Mouse (Mus musculus) heart, adult 18-20 months (tissue): ENCODE measurements around the gene Lypd6b. TPM values are rescaled to one million over a fixed set of nuclear protein-coding genes. Genes with fewer than 3 reads are reported as not detected.

Source experiments
- DNase-seq, 2 experiments: peaks; one replicate each; pipeline ENCODE4 v3.0.0; 2021 to 2022; ENCODE audit warnings: mixed read lengths in 1 of 2
- long read RNA-seq, 2 experiments: library from polyadenylated mRNA; stranded (forward); transcript quantifications; one replicate each; pipeline ENCODE4 v2.0.0; 2021
- total RNA-seq, 2 experiments: library from RNA; stranded (reverse); gene quantifications; 2 replicates each; pipeline ENCODE4 v1.2.3; 2021

The Lypd6b gene
- total RNA-seq, result under 1 TPM; 0.15 to 0.21 TPM
- long read RNA-seq, experiment 1, result 0 reads
- long read RNA-seq, experiment 2, result 0 reads

- no peak for DNase-seq
Observed at GRCm38 (mm10) chr2:49787376-49788050, at the start of gene Lypd6b. Gene Lypd6b (plus strand): TSS chr2:49787688.

GRCm38 (mm10) chr2:49739046-49739445, 48.4 kb upstream of the Lypd6b start:
- peak; percentile 30 to 41 for DNase-seq

GRCm38 (mm10) chr2:49741026-49741425, 46.5 kb upstream of the Lypd6b start:
- no peak for DNase-seq

- no peak for DNase-seq
Observed at GRCm38 (mm10) chr2:49741895-49742734, 45.4 kb upstream of the Lypd6b start.

- no peak for DNase-seq
Observed at GRCm38 (mm10) chr2:49742919-49743318, 44.6 kb upstream of the Lypd6b start.

- no peak for DNase-seq
Observed at GRCm38 (mm10) chr2:49743775-49744174, 43.7 kb upstream of the Lypd6b start.

GRCm38 (mm10) chr2:49744251-49745093, 43.0 kb upstream of the Lypd6b start:
- DNase-seq, result peak; percentile 56 to 60

- DNase-seq, result no peak
Observed at GRCm38 (mm10) chr2:49745094-49745781, 42.2 kb upstream of the Lypd6b start.

GRCm38 (mm10) chr2:49746947-49747346, 40.5 kb upstream of the Lypd6b start:
- DNase-seq, result peak in 1 of 2 experiments; percentile 29

GRCm38 (mm10) chr2:49747670-49748069, 39.8 kb upstream of the Lypd6b start:
- DNase-seq, result no peak

- no peak for DNase-seq
Observed at GRCm38 (mm10) chr2:49748628-49749342, 38.7 kb upstream of the Lypd6b start.

GRCm38 (mm10) chr2:49749730-49750576, 37.5 kb upstream of the Lypd6b start:
- DNase-seq, result peak in 1 of 2 experiments; percentile 52

- no peak for DNase-seq
Observed at GRCm38 (mm10) chr2:49751544-49752210, 35.8 kb upstream of the Lypd6b start.

- DNase-seq, result no peak
Observed at GRCm38 (mm10) chr2:49752211-49752607, 35.3 kb upstream of the Lypd6b start.

GRCm38 (mm10) chr2:49753062-49753461, 34.4 kb upstream of the Lypd6b start:
- no peak for DNase-seq

GRCm38 (mm10) chr2:49755054-49755453, 32.4 kb upstream of the Lypd6b start:
- no peak for DNase-seq

GRCm38 (mm10) chr2:49757616-49758015, 29.9 kb upstream of the Lypd6b start:
- DNase-seq, result no peak

- DNase-seq, result peak in 1 of 2 experiments; percentile 66
Observed at GRCm38 (mm10) chr2:49764331-49764946, 23.0 kb upstream of the Lypd6b start.

GRCm38 (mm10) chr2:49768916-49769315, 18.6 kb upstream of the Lypd6b start:
- DNase-seq, result no peak
